Mouse (Mus musculus): ENCODE data around the gene Igdcc4. TPM values are rescaled to one million over a fixed set of nuclear protein-coding genes. Genes with fewer than 3 reads are reported as not detected.
A peak's percentile ranks its signal among the peaks of the same experiment; 100 is the strongest.

Gene Igdcc4
- total and polyA plus RNA-seq, 2 experiments from 2014 or later, result 9.6 to 30.7 TPM

- Histone ChIP-seq H3K36me3 (ENCODE audit: insufficient read depth) (peaks cover 41% of the 10 kb centered on the region), H3K27me3 (ENCODE audit: insufficient read depth, low read length) (no peaks in the 10 kb centered on the region), H3K4me3 (ENCODE audit: low read depth, low read length) (no peak overlapping the region), H3K9ac (no peak overlapping the region), H3K27ac (ENCODE audit: low read depth, low read length) (no peak overlapping the region), H3K4me1 (ENCODE audit: insufficient read depth) (no peaks in the 10 kb centered on the region), H3K9me3 (ENCODE audit: low read length) (no peaks in the 10 kb centered on the region), H3K4me2 (ENCODE audit: low read depth) (no peak overlapping the region)
- DNase-seq (no peak), ATAC-seq (no peak)
- WGBS, result 85% methylated on average over 5 of the region's 5 CpGs
- no peak for TF ChIP-seq CTCF (IDR thresholded peaks at IDR 0.05; ENCODE audit: low read depth)
Measured at GRCm38 (mm10) chr9:65131717-65132116, 30.4 kb downstream of the Igdcc4 start.

GRCm38 (mm10) chr9:65133739-65134138, 32.5 kb downstream of the Igdcc4 start:
- DNase-seq (peak; percentile 90), ATAC-seq (peak; percentile 51)
- no peaks in the 10 kb centered on the region for H3K27me3 ChIP-seq (ENCODE audit: insufficient read depth, low read length)
- H3K4me3 ChIP-seq (ENCODE audit: low read depth, low read length), result no peak overlapping the region
- no peak overlapping the region for H3K9ac ChIP-seq
- H3K27ac ChIP-seq (ENCODE audit: low read depth, low read length), result no peak overlapping the region
- WGBS, result 3% methylated on average over 10 of the region's 10 CpGs
- peak; percentile 94 for TF ChIP-seq CTCF (IDR thresholded peaks at IDR 0.05; ENCODE audit: low read depth)
- no peak overlapping the region for H3K4me2 ChIP-seq (ENCODE audit: low read depth)
- H3K9me3 ChIP-seq (ENCODE audit: low read length), result no peaks in the 10 kb centered on the region
- no peaks in the 10 kb centered on the region for H3K4me1 ChIP-seq (ENCODE audit: insufficient read depth)
- H3K36me3 ChIP-seq (ENCODE audit: insufficient read depth), result peaks cover 35% of the 10 kb centered on the region

- no peak overlapping the region for H3K4me3 ChIP-seq (ENCODE audit: low read depth, low read length)
- no peaks in the 10 kb centered on the region for H3K27me3 ChIP-seq (ENCODE audit: insufficient read depth, low read length)
- H3K4me1 ChIP-seq (ENCODE audit: insufficient read depth), result no peaks in the 10 kb centered on the region
- H3K4me2 ChIP-seq (ENCODE audit: low read depth), result no peak overlapping the region
- no peak overlapping the region for H3K9ac ChIP-seq
- no peak for DNase-seq
- peaks cover 33% of the 10 kb centered on the region for H3K36me3 ChIP-seq (ENCODE audit: insufficient read depth)
- WGBS, result 73% methylated on average over 4 of the region's 4 CpGs
- TF ChIP-seq CTCF (IDR thresholded peaks at IDR 0.05; ENCODE audit: low read depth), result no peak
- H3K27ac ChIP-seq (ENCODE audit: low read depth, low read length), result no peak overlapping the region
- no peak for ATAC-seq
- H3K9me3 ChIP-seq (ENCODE audit: low read length), result no peaks in the 10 kb centered on the region
Measured at GRCm38 (mm10) chr9:65135126-65135525, 33.8 kb downstream of the Igdcc4 start.

- WGBS, result 5% methylated on average over 8 of the region's 8 CpGs
- no peak for DNase-seq
- no peaks in the 10 kb centered on the region for H3K36me3 ChIP-seq (ENCODE audit: insufficient read depth)
- no peak for TF ChIP-seq CTCF (IDR thresholded peaks at IDR 0.05; ENCODE audit: low read depth)
- H3K4me1 ChIP-seq (ENCODE audit: insufficient read depth), result peaks cover 9% of the 10 kb centered on the region; the same call in 1 of the 2 replicates
- H3K9me3 ChIP-seq (ENCODE audit: low read length), result no peaks in the 10 kb centered on the region
- no peaks in the 10 kb centered on the region for H3K27me3 ChIP-seq (ENCODE audit: insufficient read depth, low read length)
- peak overlapping the region; percentile 91; the same call in 1 of the 2 replicates for H3K27ac ChIP-seq (ENCODE audit: low read depth, low read length)
- H3K9ac ChIP-seq, result peak overlapping the region; percentile 85
- no peak for ATAC-seq
- peak overlapping the region; percentile 76 for H3K4me3 ChIP-seq (ENCODE audit: low read depth, low read length)
- H3K4me2 ChIP-seq (ENCODE audit: low read depth), result peak overlapping the region; percentile 94
Measured at GRCm38 (mm10) chr9:65140491-65140890, 39.2 kb downstream of the Igdcc4 start.

GRCm38 (mm10) chr9:65140936-65141305, 39.6 kb downstream of the Igdcc4 start, which contains the start of gene Igdcc3:
Gene Igdcc3 (plus strand): TSS chr9:65141189.
- peak within 1 kb of the TSS; percentile 85 for H3K9ac ChIP-seq
- peak within 1 kb of the TSS; percentile 76 for H3K4me3 ChIP-seq (ENCODE audit: low read depth, low read length)
- DNase-seq (peak; percentile 68), ATAC-seq (peak; percentile 83)
- H3K36me3 ChIP-seq (ENCODE audit: insufficient read depth), result no peaks in the 10 kb centered on the region
- H3K4me2 ChIP-seq (ENCODE audit: low read depth), result peak within 1 kb of the TSS; percentile 94
- no peaks in the 10 kb centered on the region for H3K27me3 ChIP-seq (ENCODE audit: insufficient read depth, low read length)
- H3K27ac ChIP-seq (ENCODE audit: low read depth, low read length), result peak within 1 kb of the TSS; percentile 91
- peaks cover 9% of the 10 kb centered on the region; the same call in 1 of the 2 replicates for H3K4me1 ChIP-seq (ENCODE audit: insufficient read depth)
- 9% methylated on average over 45 of the region's 48 CpGs for WGBS
- H3K9me3 ChIP-seq (ENCODE audit: low read length), result no peaks in the 10 kb centered on the region
- no peak for TF ChIP-seq CTCF (IDR thresholded peaks at IDR 0.05; ENCODE audit: low read depth)

GRCm38 (mm10) chr9:65141306-65141975, 40.2 kb downstream of the Igdcc4 start:
- no peaks in the 10 kb centered on the region for H3K27me3 ChIP-seq (ENCODE audit: insufficient read depth, low read length)
- DNase-seq (peak; percentile 61), ATAC-seq (peak; percentile 83)
- TF ChIP-seq CTCF (IDR thresholded peaks at IDR 0.05; ENCODE audit: low read depth), result no peak
- WGBS, result 3% methylated on average over 65 of the region's 73 CpGs
- H3K27ac ChIP-seq (ENCODE audit: low read depth, low read length), result peak overlapping the region; percentile 91
- H3K4me1 ChIP-seq (ENCODE audit: insufficient read depth), result peaks cover 9% of the 10 kb centered on the region; the same call in 1 of the 2 replicates
- H3K36me3 ChIP-seq (ENCODE audit: insufficient read depth), result no peaks in the 10 kb centered on the region
- H3K4me2 ChIP-seq (ENCODE audit: low read depth), result peak overlapping the region; percentile 94
- H3K9ac ChIP-seq, result peak overlapping the region; percentile 85
- no peaks in the 10 kb centered on the region for H3K9me3 ChIP-seq (ENCODE audit: low read length)
- H3K4me3 ChIP-seq (ENCODE audit: low read depth, low read length), result peak overlapping the region; percentile 76

GRCm38 (mm10) chr9:65141976-65142318, 40.7 kb downstream of the Igdcc4 start:
- TF ChIP-seq CTCF (IDR thresholded peaks at IDR 0.05; ENCODE audit: low read depth), result no peak
- WGBS, result 2% methylated on average over 17 of the region's 17 CpGs
- DNase-seq (no peak), ATAC-seq (peak; percentile 32)
- H3K4me3 ChIP-seq (ENCODE audit: low read depth, low read length), result peak overlapping the region; percentile 76
- no peaks in the 10 kb centered on the region for H3K36me3 ChIP-seq (ENCODE audit: insufficient read depth)
- peak overlapping the region; percentile 94 for H3K4me2 ChIP-seq (ENCODE audit: low read depth)
- peak overlapping the region; percentile 91 for H3K27ac ChIP-seq (ENCODE audit: low read depth, low read length)
- no peaks in the 10 kb centered on the region for H3K9me3 ChIP-seq (ENCODE audit: low read length)
- H3K9ac ChIP-seq, result peak overlapping the region; percentile 85
- H3K27me3 ChIP-seq (ENCODE audit: insufficient read depth, low read length), result no peaks in the 10 kb centered on the region
- H3K4me1 ChIP-seq (ENCODE audit: insufficient read depth), result peaks cover 9% of the 10 kb centered on the region; the same call in 1 of the 2 replicates

Measured in forebrain, postnatal 0 days (tissue).